Mouse (Mus musculus) forelimb bud, embryonic 11.5 days (tissue): ENCODE results near the gene Cnst.
"Not testable (repeated sequence)": the region's sequence is repeated elsewhere in the genome, so short reads cannot be mapped to it uniquely, and the experiment has no call there.

Source experiments
- DNase-seq: peaks from one replicate; pipeline ENCODE4 v3.0.0-alpha.2; 2012; ENCODE audit warnings: low read depth, low spot score

Gene Cnst

GRCm38 (mm10) chr1:179644151-179644550 lies 98.0 kb downstream of the Cnst start:
- DNase-seq = no peak

- peak; percentile 82 for DNase-seq
Observed at GRCm38 (mm10) chr1:179645101-179645979, 99.2 kb downstream of the Cnst start.

GRCm38 (mm10) chr1:179645980-179646268 lies 99.8 kb downstream of the Cnst start:
- no peak for DNase-seq

- DNase-seq = not testable (repeated sequence)
Observed at GRCm38 (mm10) chr1:179648678-179649077, 102.5 kb downstream of the Cnst start.

- DNase-seq = no peak
Observed at GRCm38 (mm10) chr1:179649324-179649723, 103.2 kb downstream of the Cnst start.

GRCm38 (mm10) chr1:179650284-179650683 lies 104.1 kb downstream of the Cnst start:
- no peak for DNase-seq

- DNase-seq = no peak
Observed at GRCm38 (mm10) chr1:179651224-179651623, 105.1 kb downstream of the Cnst start.

- no peak for DNase-seq
Observed at GRCm38 (mm10) chr1:179663065-179663464, 116.9 kb downstream of the Cnst start.

GRCm38 (mm10) chr1:179664309-179664930 lies 118.2 kb downstream of the Cnst start:
- DNase-seq = no peak

- DNase-seq = no peak
Observed at GRCm38 (mm10) chr1:179666971-179667370, 120.8 kb downstream of the Cnst start.

- peak; percentile 7 for DNase-seq
Observed at GRCm38 (mm10) chr1:179667450-179667849, 121.3 kb downstream of the Cnst start.

GRCm38 (mm10) chr1:179668013-179668805 lies 122.0 kb downstream of the Cnst start, which contains the start of gene Sccpdh:
TSS of gene Sccpdh (plus strand) at chr1:179668210.
- DNase-seq = peak; percentile 73

- DNase-seq = peak; percentile 5
Observed at GRCm38 (mm10) chr1:179668836-179669537, 122.8 kb downstream of the Cnst start.

- DNase-seq = no peak
Observed at GRCm38 (mm10) chr1:179674355-179674754, 128.2 kb downstream of the Cnst start.

- no peak for DNase-seq
Observed at GRCm38 (mm10) chr1:179677031-179677430, 130.9 kb downstream of the Cnst start.
